Mouse (Mus musculus): Measurements from ENCODE around the gene Arhgap15.

Arhgap15 gene

GRCm38 (mm10) chr2:44218317-44218716, 469.7 kb downstream of the Arhgap15 start:
- no peak for DNase-seq

- DNase-seq: no peak
These were observed 473.1 kb downstream of the Arhgap15 start for GRCm38 (mm10) chr2:44221686-44222085.

GRCm38 (mm10) chr2:44222176-44222753, 473.6 kb downstream of the Arhgap15 start:
- DNase-seq: no peak

GRCm38 (mm10) chr2:44234856-44235255, 486.2 kb downstream of the Arhgap15 start:
- no peak for DNase-seq

- no peak for DNase-seq
These were observed 493.2 kb downstream of the Arhgap15 start for GRCm38 (mm10) chr2:44241657-44242454.

GRCm38 (mm10) chr2:44242628-44243255, 494.1 kb downstream of the Arhgap15 start:
- no peak for DNase-seq

- no peak for DNase-seq
These were observed 506.7 kb downstream of the Arhgap15 start for GRCm38 (mm10) chr2:44255343-44255742.

GRCm38 (mm10) chr2:44257946-44258345, 509.3 kb downstream of the Arhgap15 start:
- DNase-seq: no peak

- no peak for DNase-seq
These were observed 523.1 kb downstream of the Arhgap15 start for GRCm38 (mm10) chr2:44271455-44272346.

GRCm38 (mm10) chr2:44272606-44273005, 524.0 kb downstream of the Arhgap15 start:
- no peak for DNase-seq

GRCm38 (mm10) chr2:44274425-44274824, 525.8 kb downstream of the Arhgap15 start:
- DNase-seq: no peak

- DNase-seq: no peak
These were observed 537.6 kb downstream of the Arhgap15 start for GRCm38 (mm10) chr2:44286181-44286719.

- no peak for DNase-seq
These were observed 550.5 kb downstream of the Arhgap15 start for GRCm38 (mm10) chr2:44299156-44299555.

GRCm38 (mm10) chr2:44299909-44300308, 551.3 kb downstream of the Arhgap15 start:
- DNase-seq: no peak

GRCm38 (mm10) chr2:44300466-44300865, 551.8 kb downstream of the Arhgap15 start:
- DNase-seq: no peak

GRCm38 (mm10) chr2:44304261-44304970, 555.8 kb downstream of the Arhgap15 start:
- DNase-seq: no peak

GRCm38 (mm10) chr2:44304971-44305808, 556.6 kb downstream of the Arhgap15 start:
- DNase-seq: no peak

- DNase-seq: no peak
These were observed 557.5 kb downstream of the Arhgap15 start for GRCm38 (mm10) chr2:44306137-44306536.

- no peak for DNase-seq
These were observed 560.5 kb downstream of the Arhgap15 start for GRCm38 (mm10) chr2:44309124-44309523.

GRCm38 (mm10) chr2:44309556-44309955, 560.9 kb downstream of the Arhgap15 start:
- no peak for DNase-seq

All from thymus, adult 18-20 months (tissue).